Mouse (Mus musculus) liver, embryonic 15.5 days (tissue): Measurements from ENCODE around the gene Gm11985. TPM values are rescaled to one million over a fixed set of nuclear protein-coding genes. Genes with fewer than 3 reads are reported as not detected.
A peak's percentile ranks its signal among the peaks of the same experiment; 100 is the strongest.

Experiments
- ATAC-seq: fragments of 200-750 bp; cut with Nextera tagmentation; 2 replicates; pipeline ENCODE4 v1.8.0; 2017; ENCODE audit warnings: moderate number of reproducible peaks, mild to moderate bottlenecking, moderate library complexity; ENCODE audit not compliant: insufficient read depth
- H3K27ac ChIP-seq: fragments of 300-500 bp; sonication (generic); replicated peaks from 2 replicates; pipeline ENCODE4 v1.5.1; 2015; ENCODE audit warnings: mild to moderate bottlenecking, inconsistent platforms
- H3K27me3 ChIP-seq: fragments of 300-500 bp; sonication (generic); 2 replicates; pipeline ENCODE4 v1.6.1; 2015; ENCODE audit warnings: mild to moderate bottlenecking, inconsistent platforms
- H3K36me3 ChIP-seq: fragments of 300-500 bp; sonication (generic); replicated peaks from 2 replicates; pipeline ENCODE4 v1.6.1; 2015; ENCODE audit warnings: moderate library complexity, mild to moderate bottlenecking, inconsistent platforms
- H3K4me1 ChIP-seq: fragments of 300-500 bp; sonication (generic); replicated peaks from 2 replicates; pipeline ENCODE4 v1.6.1; 2015; ENCODE audit warnings: inconsistent platforms
- H3K4me2 ChIP-seq: fragments of 300-500 bp; sonication (generic); 2 replicates; pipeline ENCODE4 v1.6.1; 2015; ENCODE audit warnings: moderate library complexity, mild to moderate bottlenecking, inconsistent platforms
- H3K4me3 ChIP-seq: fragments of 300-500 bp; sonication (generic); replicated peaks from 2 replicates; pipeline ENCODE4 v1.5.1; 2015; ENCODE audit warnings: mild to moderate bottlenecking, inconsistent platforms
- H3K9ac ChIP-seq: fragments of 300-500 bp; sonication (generic); 2 replicates; pipeline ENCODE4 v1.6.1; 2015; ENCODE audit warnings: moderate library complexity, mild to moderate bottlenecking, inconsistent platforms
- H3K9me3 ChIP-seq: fragments of 300-500 bp; sonication (generic); replicated peaks from 2 replicates; pipeline ENCODE4 v1.6.1; 2016; ENCODE audit warnings: inconsistent platforms
- WGBS: fragments of 180-500 bp; shearing (Covaris S2); methylation state at CpG from one replicate; pipeline ENCODE4 v1.1.7; 2015; ENCODE audit warnings: mixed read lengths; ENCODE audit not compliant: insufficient replicate concordance; 5-methylcytosine and 5-hydroxymethylcytosine counted together
- polyA plus RNA-seq: library from polyadenylated mRNA; unstranded; fragments of >200 nt; fragmentation: Nextera tagmentation; extraction: Ambion mirVana; gene quantifications from 2 replicates; pipeline ENCODE4 v1.2.1, GENCODE M21; 2015

Gm11985 gene
- polyA plus RNA-seq, 1 experiment from 2014 or later, result not detected

DNA sequence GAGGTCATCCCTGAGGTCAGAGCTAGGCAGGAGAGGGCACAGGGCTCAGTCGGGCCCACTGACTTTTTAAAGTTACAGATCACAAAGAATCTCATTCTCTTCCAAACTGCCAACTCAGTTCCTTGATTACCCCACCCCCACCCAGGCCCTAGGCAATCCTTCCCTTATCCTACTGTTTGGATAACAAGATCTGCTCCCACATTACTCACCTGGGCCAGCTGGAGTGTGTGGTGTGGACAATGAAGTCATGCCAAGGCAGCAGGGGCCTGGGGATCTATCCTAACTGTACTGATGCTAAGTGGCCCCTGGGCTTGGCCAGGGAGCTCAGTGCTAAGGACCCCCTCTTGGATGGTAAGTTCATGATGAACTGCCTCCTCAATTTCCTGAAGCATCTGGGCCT is 3.9 kb downstream of the Gm11985 start:
- no peak for ATAC-seq
- Histone ChIP-seq H3K36me3 (no peaks in the 10 kb centered on the region), H3K4me2 (no peak overlapping the region), H3K4me1 (no peaks in the 10 kb centered on the region), H3K9me3 (no peaks in the 10 kb centered on the region), H3K27ac (no peak overlapping the region), H3K4me3 (no peak overlapping the region), H3K27me3 (no peaks in the 10 kb centered on the region), H3K9ac (no peak overlapping the region)
- 32% methylated on average over 1 of the region's 1 CpGs for WGBS

DNA sequence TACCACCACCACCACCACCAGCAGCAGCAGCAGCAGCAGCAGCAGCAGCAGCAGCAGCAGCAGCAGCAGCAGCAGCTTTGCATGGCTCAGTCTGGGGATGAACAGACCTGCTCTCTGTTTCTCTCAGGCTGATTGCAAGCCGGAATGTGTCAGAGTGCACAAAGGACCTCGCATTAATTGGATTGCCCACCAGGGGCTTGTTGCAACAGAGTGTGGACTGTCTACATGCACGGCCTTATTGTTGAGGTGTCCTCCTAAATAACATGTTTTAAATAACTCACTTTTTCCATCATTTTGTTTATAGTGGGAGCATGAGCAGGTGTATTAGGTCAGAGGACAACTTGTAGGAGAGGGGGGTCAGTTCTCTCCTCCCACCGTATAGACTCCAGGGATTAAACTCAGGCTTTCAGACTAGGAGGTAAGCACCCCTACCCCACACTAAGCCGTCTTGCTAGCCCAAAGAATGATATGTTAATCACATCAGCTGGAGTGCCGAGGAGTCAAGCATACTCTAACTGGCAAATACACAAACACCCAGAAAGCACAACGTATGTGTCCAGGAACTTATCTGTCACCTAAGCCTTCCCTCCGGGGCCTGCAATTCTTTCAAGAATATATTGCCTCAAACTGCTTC is 5.8 kb downstream of the Gm11985 start:
- H3K9ac ChIP-seq, result no peak overlapping the region
- WGBS, result 56% methylated on average over 8 of the region's 8 CpGs
- H3K27me3 ChIP-seq, result no peaks in the 10 kb centered on the region
- H3K4me2 ChIP-seq, result no peak overlapping the region
- H3K9me3 ChIP-seq, result no peaks in the 10 kb centered on the region
- ATAC-seq, result no peak
- H3K27ac ChIP-seq, result no peak overlapping the region
- H3K4me3 ChIP-seq, result no peak overlapping the region
- no peaks in the 10 kb centered on the region for H3K36me3 ChIP-seq
- H3K4me1 ChIP-seq, result no peaks in the 10 kb centered on the region

DNA sequence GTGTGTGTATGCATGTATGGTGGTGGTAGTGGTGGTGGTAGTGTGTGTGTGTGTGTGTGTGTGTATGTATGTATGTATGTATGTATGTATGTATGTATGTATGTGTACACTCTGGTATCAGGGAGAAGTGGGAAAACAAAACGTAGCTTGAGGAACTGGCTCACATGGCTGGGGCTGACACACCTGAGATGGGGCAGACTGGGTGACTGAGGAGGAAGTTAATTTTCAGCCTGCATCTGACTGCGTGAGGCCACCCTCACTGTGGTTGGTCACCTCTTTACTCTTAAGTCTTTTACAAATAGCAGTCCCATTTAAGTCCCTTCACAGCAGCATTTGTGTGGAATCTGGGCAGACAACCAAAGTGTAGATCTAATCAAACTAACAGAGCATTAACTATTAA is 9.1 kb downstream of the Gm11985 start:
- H3K9me3 ChIP-seq, result no peaks in the 10 kb centered on the region
- H3K27ac ChIP-seq, result no peak overlapping the region
- ATAC-seq, result no peak
- no peaks in the 10 kb centered on the region for H3K27me3 ChIP-seq
- H3K4me3 ChIP-seq, result no peak overlapping the region
- H3K4me2 ChIP-seq, result no peak overlapping the region
- no peak overlapping the region for H3K9ac ChIP-seq
- no peaks in the 10 kb centered on the region for H3K4me1 ChIP-seq
- H3K36me3 ChIP-seq, result no peaks in the 10 kb centered on the region
- 46% methylated on average over 2 of the region's 2 CpGs for WGBS

DNA sequence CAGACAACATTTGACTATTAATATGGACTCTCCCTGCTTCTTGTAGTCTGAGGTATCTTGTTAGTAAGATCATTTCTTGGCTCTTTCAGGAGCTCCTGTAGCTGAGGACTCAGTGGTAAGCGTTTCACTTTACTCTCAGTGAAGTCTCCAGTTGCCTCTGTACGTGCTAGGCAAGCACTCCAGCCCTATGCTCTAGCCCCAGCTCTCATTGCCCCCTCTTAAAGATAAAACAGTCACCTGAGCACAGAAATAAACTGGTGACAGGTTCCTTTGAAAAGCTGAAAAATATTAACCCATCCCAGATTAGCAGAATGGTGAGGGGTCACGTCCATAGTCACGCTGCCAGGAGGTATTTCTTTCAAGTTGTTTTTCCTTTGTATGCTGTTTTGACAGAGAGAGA is 9.6 kb downstream of the Gm11985 start:
- Histone ChIP-seq H3K4me1 (no peaks in the 10 kb centered on the region), H3K36me3 (no peaks in the 10 kb centered on the region), H3K4me3 (no peak overlapping the region), H3K27ac (no peak overlapping the region), H3K9me3 (no peaks in the 10 kb centered on the region), H3K27me3 (no peaks in the 10 kb centered on the region), H3K4me2 (no peak overlapping the region), H3K9ac (no peak overlapping the region)
- WGBS, result 49% methylated on average over 4 of the region's 4 CpGs
- ATAC-seq, result no peak

DNA sequence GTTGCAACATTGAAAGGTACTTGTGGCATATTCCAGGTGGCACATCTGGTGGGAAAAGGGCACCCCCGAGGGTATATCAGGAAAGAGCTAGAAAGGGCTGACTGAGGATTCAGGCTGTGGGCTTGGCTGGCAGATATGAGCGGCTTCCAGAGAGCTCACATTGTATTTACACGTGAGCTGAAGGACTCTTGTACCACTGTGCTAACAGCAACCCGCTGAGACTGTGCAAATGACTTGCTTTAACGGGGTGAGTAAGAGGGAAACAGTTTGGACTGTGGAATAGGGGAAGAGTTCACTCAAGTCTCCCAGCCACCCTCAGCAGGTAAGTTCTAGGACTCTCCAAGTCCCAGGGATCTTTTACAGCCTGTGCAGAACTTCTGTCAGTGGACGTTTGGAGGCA is 14.7 kb downstream of the Gm11985 start:
- Histone ChIP-seq H3K9me3 (no peaks in the 10 kb centered on the region), H3K27me3 (no peaks in the 10 kb centered on the region), H3K4me2 (no peak overlapping the region), H3K27ac (no peak overlapping the region), H3K36me3 (no peaks in the 10 kb centered on the region), H3K4me3 (no peak overlapping the region), H3K4me1 (no peaks in the 10 kb centered on the region), H3K9ac (no peak overlapping the region)
- no peak for ATAC-seq
- WGBS, result 51% methylated on average over 6 of the region's 6 CpGs

DNA sequence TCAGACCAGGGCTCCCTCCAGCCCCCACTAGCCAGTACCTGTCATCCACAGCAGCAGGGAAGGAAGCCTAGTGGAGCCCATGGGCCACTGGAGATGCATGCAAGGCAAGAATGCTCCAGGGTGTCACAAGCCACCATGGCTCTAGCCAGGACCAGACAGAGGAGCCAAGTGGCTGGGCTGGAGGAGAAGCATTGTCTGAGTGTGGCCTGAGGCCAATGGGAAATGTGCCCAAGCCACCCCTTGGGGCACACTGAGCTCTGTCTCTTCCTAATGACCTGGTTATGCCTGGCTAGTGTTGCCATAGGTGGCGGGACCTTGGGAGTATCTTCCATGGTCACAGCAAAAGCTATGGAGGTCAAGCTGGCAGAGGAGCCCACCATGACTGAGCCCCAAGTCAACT is 18.7 kb downstream of the Gm11985 start:
- Histone ChIP-seq H3K4me1 (no peaks in the 10 kb centered on the region), H3K27me3 (no peaks in the 10 kb centered on the region), H3K9ac (no peak overlapping the region), H3K4me2 (no peak overlapping the region), H3K4me3 (no peak overlapping the region), H3K9me3 (no peaks in the 10 kb centered on the region), H3K36me3 (no peaks in the 10 kb centered on the region), H3K27ac (no peak overlapping the region)
- no peak for ATAC-seq
- WGBS, result 64% methylated on average over 1 of the region's 1 CpGs

DNA sequence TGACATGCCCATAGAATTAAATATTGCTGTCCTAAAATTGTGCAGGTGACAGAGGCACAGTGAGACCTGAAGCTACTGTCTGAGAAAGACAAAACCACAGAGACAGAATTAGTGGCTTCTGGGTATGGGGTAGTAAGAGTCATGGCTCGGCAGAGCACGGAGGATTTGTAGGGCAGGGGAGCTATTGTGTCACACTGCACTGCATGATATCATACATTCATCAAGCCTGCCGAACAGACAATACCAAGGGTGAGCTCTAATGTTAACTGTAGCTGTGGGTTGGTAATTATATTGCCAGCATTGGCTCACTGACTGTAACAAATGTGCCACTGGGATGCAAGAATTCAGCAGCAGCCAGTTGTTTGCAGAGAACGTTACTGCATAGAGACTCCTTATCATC is 24.0 kb downstream of the Gm11985 start:
- no peak overlapping the region for H3K4me3 ChIP-seq
- no peak overlapping the region for H3K27ac ChIP-seq
- WGBS, result 57% methylated on average over 4 of the region's 4 CpGs
- H3K4me2 ChIP-seq, result no peak overlapping the region
- no peak for ATAC-seq
- no peaks in the 10 kb centered on the region for H3K27me3 ChIP-seq
- no peak overlapping the region for H3K9ac ChIP-seq
- no peaks in the 10 kb centered on the region for H3K9me3 ChIP-seq
- no peaks in the 10 kb centered on the region for H3K36me3 ChIP-seq
- H3K4me1 ChIP-seq, result peaks cover 14% of the 10 kb centered on the region

DNA sequence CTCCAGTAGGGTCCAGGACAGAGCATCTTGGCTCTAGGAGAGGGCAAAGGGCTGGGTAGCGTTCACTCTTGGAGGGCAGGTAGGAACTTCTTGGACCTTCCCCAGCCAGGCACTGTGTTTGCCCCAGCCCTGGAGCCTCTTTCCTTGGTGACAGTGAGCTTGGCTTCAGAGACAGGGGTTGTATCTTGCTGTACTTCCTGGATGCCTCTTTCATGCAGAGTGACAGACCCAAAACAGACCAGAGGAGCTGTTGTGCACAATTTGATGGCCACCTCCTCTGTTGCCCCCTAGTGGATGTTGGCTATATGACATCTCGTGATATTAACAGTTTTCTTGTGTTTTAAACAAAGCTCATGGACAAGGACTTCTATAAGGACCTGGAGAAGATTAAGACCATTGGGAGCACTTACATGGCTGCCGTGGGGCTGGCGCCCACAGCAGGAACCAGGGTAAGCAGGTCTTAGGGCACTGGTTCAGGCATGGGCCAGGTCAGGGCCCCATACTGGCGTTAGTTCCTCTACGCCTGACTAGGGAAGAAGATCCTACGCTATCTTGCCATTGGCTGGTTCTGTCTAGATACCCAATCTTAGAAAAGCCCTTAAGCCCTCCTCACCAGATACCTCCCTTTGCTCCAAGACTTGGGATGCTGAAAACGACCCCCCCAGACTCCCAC is 26.7 kb downstream of the Gm11985 start:
- WGBS, result 57% methylated on average over 8 of the region's 8 CpGs

DNA sequence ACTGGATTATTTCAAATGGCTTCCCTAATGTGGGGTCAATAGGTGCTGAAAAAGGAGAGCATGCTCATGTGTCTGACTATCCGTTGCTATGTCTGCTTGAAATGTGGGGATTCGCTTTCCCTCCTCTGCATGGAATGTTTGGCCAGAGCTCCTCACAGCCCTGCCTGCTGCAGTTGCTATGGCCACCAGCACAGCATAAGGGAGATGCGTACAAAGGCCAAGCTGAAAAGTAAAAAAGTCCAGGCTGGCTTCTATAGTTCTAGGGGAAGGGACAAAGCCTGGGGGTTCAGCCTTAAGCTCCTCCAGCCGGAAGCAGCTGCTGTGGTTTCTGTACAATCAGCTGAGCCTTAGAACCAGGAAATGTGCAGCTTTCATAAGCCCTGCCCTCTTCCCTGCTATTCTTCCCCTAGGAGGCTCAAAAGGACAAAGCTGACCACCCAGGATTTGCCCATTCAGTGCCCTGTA is 27.7 kb downstream of the Gm11985 start:
- H3K4me1 ChIP-seq, result peaks cover 14% of the 10 kb centered on the region
- peak overlapping the region; percentile 48; the same call in 1 of the 2 replicates for H3K27ac ChIP-seq
- peak; percentile 51 for ATAC-seq
- WGBS, result 36% methylated on average over 4 of the region's 4 CpGs
- H3K27me3 ChIP-seq, result no peaks in the 10 kb centered on the region
- H3K4me2 ChIP-seq, result no peak overlapping the region
- H3K36me3 ChIP-seq, result no peaks in the 10 kb centered on the region
- no peaks in the 10 kb centered on the region for H3K9me3 ChIP-seq
- no peak overlapping the region for H3K9ac ChIP-seq
- no peak overlapping the region for H3K4me3 ChIP-seq

More for the DNA sequence above, 26.7 kb downstream of the Gm11985 start:
- Histone ChIP-seq H3K4me1 (peaks cover 14% of the 10 kb centered on the region), H3K4me3 (no peak overlapping the region), H3K27ac (0 out of 2 replicates have a peak overlapping the region, but pooled peaks have one; percentile 48), H3K27me3 (no peaks in the 10 kb centered on the region), H3K36me3 (no peaks in the 10 kb centered on the region), H3K9me3 (no peaks in the 10 kb centered on the region), H3K9ac (no peak overlapping the region), H3K4me2 (no peak overlapping the region)
- no peak for ATAC-seq

DNA sequence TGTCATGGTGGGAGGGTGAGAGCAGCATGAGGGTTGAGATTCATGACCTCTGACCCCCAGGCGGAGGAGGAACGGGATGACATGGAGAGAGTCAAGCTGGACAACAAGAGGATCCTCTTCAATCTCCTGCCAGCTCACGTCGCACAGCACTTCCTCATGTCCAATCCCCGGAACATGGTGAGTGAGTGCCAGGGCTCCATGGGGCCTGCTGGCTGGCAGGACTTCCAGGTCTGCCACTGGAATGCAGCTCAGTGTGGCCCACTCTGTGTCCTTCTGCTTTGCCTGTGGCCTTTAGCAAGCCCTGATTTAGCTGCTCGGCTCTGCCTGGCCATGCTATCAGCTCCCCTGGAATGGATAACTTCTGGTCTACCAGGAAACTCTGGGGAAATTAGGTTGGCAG is 28.2 kb downstream of the Gm11985 start:
- Histone ChIP-seq H3K9ac (no peak overlapping the region), H3K4me2 (no peak overlapping the region), H3K36me3 (no peaks in the 10 kb centered on the region), H3K27me3 (no peaks in the 10 kb centered on the region), H3K4me1 (peaks cover 14% of the 10 kb centered on the region), H3K27ac (0 out of 2 replicates have a peak overlapping the region, but pooled peaks have one; percentile 48), H3K9me3 (no peaks in the 10 kb centered on the region), H3K4me3 (no peak overlapping the region)
- 47% methylated on average over 6 of the region's 6 CpGs for WGBS
- no peak for ATAC-seq

DNA sequence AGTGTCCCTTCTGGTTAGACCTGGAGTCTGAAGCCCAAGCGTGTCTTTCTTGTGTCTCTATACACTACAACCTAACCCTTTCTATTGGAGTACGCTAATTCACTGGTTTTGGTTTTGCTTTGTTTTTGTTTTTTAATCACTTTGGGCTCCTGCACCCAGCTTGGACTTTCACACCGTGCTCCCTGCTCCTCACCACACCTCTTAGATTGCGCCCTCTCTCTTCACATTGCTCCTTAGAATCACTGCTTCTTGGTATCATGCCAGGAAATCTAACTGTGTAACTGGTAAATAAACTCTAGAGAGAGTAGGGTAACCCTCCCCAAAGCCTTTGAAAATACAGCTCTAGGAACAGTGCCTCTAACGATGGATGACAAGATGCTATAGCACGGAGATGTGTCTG is 30.2 kb downstream of the Gm11985 start:
- H3K9me3 ChIP-seq, result no peaks in the 10 kb centered on the region
- no peaks in the 10 kb centered on the region for H3K27me3 ChIP-seq
- no peak overlapping the region for H3K27ac ChIP-seq
- ATAC-seq, result no peak
- WGBS, result 64% methylated on average over 6 of the region's 6 CpGs
- H3K4me1 ChIP-seq, result peaks cover 14% of the 10 kb centered on the region
- H3K9ac ChIP-seq, result no peak overlapping the region
- H3K36me3 ChIP-seq, result no peaks in the 10 kb centered on the region
- no peak overlapping the region for H3K4me3 ChIP-seq
- H3K4me2 ChIP-seq, result no peak overlapping the region
